Mouse (Mus musculus) spleen, postnatal 36 days (tissue): ENCODE measurements around the gene Wdr45.
"Not testable (repeated sequence)": the region's sequence is repeated elsewhere in the genome, so short reads cannot be mapped to it uniquely, and the experiment has no call there.

ENCODE experiments used
- DNase-seq, 2 experiments: peaks; one replicate each; pipeline ENCODE4 v3.0.0; 2022; ENCODE audit warnings: low spot score in 2 of 2, mixed read lengths in 1 of 2

Wdr45 gene

GRCm38 (mm10) chrX:7714135-7714899, at the start of gene Wdr45:
Wdr45 (plus strand) TSS chrX:7714333.
- peak; percentile 93 to 96 for DNase-seq

DNA sequence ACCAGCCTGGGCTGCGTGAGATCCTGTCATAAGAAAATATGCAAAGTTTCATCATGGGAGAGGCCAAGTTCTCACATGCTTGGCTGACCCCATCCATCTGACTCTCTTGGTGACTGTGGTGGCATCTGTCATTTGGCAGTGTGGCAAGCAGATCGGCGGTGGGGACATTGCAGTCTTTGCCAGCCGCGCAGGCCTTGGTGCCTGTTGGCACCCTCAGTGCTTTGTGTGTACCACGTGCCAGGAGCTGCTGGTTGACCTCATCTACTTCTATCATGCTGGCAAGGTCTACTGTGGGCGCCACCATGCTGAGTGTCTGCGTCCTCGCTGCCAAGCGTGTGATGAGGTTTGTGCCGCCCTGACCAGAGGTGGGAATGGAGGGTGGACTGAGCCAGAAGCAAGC, 49.3 kb upstream of the Wdr45 start:
- no peak for DNase-seq

DNA sequence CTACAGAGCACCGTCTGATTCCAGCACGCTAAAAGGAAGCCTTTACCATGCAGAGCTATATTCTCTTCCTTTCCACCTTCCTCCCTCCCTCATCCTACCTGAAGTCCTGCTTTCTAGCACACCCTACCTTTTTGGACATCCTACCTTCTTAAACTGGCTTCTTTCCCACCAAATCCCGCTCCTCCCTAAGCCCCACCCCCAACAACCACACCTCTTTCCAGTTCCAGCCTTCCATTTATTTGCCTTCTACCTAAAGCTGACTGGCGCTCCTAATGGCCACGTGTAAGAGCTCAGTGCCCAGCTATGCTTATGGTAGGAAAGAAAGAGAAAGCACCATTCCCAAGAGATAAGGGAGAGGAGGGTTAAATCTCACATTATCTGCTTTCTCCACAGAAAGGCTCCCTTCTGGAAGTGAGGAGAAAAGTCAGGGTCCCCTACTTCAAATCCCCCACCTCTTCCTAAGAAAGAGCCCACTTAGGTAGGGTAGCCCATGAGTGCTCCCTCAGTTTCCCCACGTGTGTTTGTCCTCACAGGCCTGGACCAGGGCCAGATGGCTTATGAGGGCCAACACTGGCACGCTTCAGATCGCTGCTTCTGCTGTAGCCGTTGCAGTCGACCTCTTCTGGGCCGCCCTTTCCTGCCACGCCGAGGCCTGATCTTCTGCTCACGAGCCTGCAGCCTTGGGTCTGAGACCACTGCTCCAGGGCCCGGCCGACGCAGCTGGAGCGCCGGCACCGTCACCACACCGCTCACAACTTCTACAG, 48.2 kb upstream of the Wdr45 start:
- no peak for DNase-seq

GRCm38 (mm10) chrX:7670390-7670881, 43.7 kb upstream of the Wdr45 start:
- peak; percentile 61 to 63 for DNase-seq

DNA sequence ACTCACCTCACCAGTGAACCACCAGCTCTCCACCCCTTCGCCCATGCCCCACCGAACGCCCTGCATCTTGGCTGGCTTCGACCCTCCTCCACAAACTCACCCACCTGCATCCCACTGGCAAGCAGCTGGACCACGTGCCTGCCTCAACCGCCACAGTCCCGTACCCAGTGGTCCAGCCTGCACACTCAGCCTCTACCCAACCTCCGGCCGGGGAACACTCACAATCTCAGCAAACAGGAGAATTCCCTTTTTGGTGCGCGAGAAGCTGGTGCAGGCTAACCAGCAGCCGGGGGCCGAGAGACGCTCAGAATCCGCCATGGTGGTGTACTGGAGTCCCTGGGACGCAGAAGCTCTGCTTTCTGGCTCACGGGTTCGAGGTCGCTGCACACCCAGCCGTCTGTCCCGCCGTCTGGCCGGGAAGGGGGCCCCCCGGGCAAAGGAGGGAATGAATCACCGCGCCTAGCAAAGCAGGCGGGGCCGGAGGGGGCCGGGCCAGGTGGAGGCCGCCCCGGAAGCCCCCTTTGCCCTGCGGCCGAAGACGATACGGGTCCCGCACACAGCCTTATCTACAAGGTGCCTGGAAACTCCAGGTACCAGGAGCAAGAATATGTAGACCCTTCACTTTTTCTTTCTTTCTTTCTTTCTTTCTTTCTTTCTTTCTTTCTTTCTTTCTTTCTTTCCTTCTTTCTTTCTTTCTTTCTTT, 43.1 kb upstream of the Wdr45 start, which contains the start of gene Plp2:
Plp2 (minus strand) TSS at position 470 of the 703 bp plus-strand sequence.
- peak; percentile 50 to 63 for DNase-seq

- no peak for DNase-seq
These were observed 41.4 kb upstream of the Wdr45 start for GRCm38 (mm10) chrX:7672739-7673138.

DNA sequence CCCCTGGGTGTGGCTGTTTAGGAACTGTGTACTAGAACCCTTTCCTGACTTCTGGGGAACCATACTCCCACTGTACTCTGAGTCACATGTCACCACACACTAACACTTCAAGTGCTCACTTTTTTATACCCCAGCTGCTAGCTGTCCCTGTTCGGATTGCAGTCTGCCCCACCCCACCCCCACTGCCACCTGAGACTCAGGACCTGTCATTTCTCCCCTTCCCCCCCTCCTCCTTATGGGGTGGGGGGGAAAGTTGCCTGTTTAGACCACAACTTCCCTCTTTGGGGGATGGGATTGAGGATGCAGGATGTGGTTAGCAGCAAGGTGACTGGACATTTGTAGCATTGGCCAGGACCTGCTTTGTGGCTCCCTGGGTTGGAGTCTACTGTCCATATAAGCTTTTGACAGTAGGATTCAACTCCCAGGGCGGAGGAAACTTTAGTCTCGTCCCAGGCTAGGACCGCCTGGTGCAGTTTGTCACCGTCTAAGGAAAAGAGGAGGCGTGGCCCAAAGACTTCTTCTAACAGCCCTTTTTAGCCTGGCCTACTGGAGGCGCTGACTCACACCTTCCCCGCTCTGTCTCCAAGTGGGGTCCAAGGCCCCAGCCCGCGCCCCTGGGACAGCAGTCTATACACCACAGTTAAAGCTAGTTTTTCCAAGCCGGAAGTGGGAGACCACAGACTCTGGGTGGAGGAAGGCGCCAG, 40.4 kb upstream of the Wdr45 start:
- DNase-seq, result peak; percentile 67 to 69

GRCm38 (mm10) chrX:7674284-7675000, 39.7 kb upstream of the Wdr45 start:
- DNase-seq, result peak; percentile 17 to 29

- DNase-seq, result no peak
These were observed 39.1 kb upstream of the Wdr45 start for GRCm38 (mm10) chrX:7675001-7675380.

GRCm38 (mm10) chrX:7678986-7679385, 35.1 kb upstream of the Wdr45 start:
- DNase-seq, result no peak

DNA sequence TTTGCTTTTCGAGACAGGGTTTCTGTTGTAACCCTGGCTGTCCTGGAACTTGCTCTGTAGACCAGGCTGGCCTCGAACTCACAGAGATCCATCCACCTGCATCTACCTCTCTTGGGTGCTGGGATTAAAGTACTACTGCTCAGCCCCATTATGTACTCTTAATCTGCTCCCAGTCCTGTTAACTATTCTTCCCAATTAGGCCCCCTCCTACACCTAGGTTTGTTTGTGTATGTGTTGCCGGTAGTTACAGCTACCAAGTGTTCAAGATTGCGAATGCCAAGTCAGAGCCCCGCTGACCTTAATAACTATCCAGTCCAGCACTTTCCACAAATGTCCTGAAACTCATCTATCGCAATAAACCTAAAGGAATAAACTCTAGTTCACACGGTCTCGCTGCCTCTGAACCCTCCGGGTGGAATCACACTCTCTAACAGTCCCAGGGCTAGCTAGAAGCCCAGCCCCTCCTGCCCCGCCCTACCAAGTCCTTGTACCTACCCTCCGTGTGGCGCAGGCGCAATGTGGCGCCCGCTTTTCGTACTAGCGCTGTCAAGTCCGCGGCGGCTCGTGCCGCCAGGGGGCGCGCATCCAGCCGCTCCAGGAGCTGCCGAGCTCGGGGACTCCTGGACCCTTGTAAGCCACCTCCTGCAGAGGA, 34.6 kb upstream of the Wdr45 start:
- DNase-seq, result peak; percentile 85 to 89

DNA sequence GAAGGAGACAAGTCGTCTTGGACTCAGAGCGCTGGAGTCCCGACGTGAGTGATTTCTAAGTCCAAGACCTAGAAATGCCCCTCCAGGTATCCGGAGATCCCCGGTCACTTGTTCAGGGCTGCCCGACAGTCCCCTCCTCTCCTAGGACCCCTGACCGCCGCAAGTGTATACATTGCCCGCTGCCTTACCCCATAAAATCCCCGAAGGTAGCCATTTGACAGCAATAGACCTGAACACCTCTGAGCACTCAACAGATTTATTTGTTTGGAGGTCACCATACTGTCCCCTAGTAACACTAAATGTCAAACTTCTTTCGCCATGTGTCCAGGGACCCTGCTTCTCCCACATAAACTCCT, 34.1 kb upstream of the Wdr45 start:
- no peak for DNase-seq

DNA sequence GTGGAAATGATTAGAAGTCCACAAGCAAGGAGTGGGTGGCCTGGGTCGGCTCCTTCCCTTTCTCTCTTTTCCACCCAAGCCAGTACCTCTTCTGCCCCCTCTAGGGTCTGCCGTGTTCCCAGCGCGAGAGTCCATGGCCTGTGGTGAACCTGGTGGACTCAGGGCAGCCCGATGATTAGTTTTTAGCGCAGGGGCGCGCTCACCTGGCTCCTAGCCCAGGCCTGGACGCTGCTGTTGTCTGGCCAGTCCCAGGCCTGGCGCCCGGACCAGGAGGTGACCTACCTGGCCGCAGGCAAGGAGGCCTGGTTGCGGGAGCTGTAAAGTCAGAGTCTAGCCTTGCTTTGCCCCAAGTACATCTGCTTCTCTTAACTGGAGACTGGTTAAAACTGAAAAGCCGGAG, 33.3 kb upstream of the Wdr45 start, which contains the start of gene Magix:
Magix (minus strand) TSS at position 388 of the 400 bp plus-strand sequence.
- no peak for DNase-seq

DNA sequence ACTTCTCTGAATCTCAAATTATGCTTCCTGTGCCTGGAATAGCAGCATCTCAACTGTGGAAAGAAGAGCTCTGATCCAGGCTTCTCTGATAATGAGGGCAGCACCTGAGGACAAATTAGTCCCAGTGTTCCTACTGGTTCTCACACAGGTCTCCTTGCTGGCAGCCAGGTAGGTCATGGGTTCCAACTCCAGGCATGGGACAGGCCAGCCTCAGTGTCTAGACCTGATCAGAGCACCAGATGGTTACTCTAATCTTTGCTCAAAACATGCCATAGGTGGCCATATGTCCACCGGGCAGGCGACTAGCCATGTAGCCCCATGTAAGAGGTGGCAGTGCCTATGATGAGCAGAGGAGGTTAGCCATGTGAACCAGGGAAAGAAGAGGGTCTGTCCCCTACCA, 25.8 kb upstream of the Wdr45 start:
- DNase-seq, result no peak

DNA sequence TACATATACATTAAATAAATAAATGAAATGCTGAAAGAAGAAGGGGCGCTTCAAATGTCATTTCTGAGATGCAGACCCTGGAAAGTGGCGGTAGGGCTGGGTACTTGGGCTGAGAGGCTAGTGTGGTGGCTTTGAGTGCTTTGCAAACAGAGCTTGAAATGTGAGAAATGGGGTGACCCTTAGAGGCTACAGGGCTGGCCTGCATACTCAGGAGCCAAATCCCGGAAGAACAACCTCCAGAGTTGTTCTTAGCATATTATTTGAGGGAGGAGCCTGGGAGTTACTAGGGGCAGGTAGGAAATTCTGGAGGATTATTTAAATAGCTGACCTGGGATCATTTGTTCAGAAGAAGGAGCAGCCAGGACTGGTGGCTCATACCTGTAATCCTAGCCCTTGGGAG, 23.6 kb upstream of the Wdr45 start:
- DNase-seq, result no peak

DNA sequence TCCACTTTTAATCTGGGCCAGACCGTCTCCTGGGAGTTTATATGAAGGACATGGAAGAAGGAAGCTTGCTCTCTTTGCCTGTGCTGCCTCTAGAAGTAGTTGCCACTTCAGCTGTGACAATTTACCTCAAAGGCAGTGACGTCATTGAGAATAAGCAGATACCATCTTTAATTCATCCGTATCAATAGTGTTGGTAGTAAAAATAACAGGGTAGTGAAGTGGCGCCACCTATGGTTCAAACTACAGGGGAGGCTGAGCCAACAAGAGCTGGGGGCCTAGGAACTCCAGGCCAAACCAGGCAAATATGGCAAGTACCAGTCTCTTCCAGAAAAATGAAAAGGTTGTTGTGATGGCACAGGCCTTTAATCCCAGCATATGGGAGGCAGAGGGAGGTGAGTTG, 21.3 kb upstream of the Wdr45 start:
- DNase-seq, result peak; percentile 19 to 27

- no peak for DNase-seq
These were observed 17.6 kb upstream of the Wdr45 start for GRCm38 (mm10) chrX:7696520-7696919.

- peak; percentile 86 to 88 for DNase-seq
These were observed 17.2 kb upstream of the Wdr45 start, which contains the start of gene Gpkow for GRCm38 (mm10) chrX:7696954-7697381. Gpkow (plus strand) TSS chrX:7697131.

DNA sequence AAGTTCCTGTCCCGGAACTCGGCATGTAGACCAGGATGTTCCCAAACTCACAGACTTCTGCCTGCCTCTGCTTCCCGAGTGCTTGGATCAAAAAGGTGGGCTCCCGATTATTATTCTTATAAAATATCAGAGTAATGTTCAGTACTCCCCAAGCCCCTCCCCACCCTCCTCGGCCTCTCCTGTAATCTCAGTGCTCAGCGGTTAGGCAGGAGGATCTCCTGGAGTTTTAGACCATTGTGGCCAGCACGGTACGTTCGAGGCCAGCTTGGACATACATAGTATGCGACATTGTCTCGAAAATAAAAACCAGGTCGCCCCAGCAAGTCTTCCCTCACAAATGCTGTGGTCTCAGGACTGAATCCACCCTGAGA, 384 bp upstream of the Wdr45 start:
- DNase-seq, result not testable (repeated sequence)

- DNase-seq, result not testable (repeated sequence)
These were observed 1.9 kb downstream of the Wdr45 start for GRCm38 (mm10) chrX:7716058-7716457.
